Mouse (Mus musculus) midbrain, postnatal 0 days (tissue): Measurements from ENCODE around the gene Pafah2. TPM values are rescaled to one million over a fixed set of nuclear protein-coding genes. Genes with fewer than 3 reads are reported as not detected.

Source experiments
- ATAC-seq: fragments of 200-750 bp; cut with Nextera tagmentation; 2 replicates; pipeline ENCODE4 v1.8.0; 2017; ENCODE audit warnings: moderate number of reproducible peaks, mild to moderate bottlenecking, moderate TSS enrichment, moderate library complexity; ENCODE audit not compliant: low FRiP score
- DNase-seq: peaks from one replicate; pipeline ENCODE4 v3.0.0-alpha.2; 2015; ENCODE audit warnings: low spot score
- H3K27ac ChIP-seq: fragments of 300-500 bp; sonication (generic); 2 replicates; pipeline ENCODE4 v1.5.1; 2014; ENCODE audit warnings: low read depth, mild to moderate bottlenecking, low read length, mixed read lengths
- H3K27me3 ChIP-seq: fragments of 300-500 bp; sonication (generic); 2 replicates; pipeline ENCODE4 v1.6.1; 2014; ENCODE audit warnings: low read length, control low read depth, mixed read lengths; ENCODE audit not compliant: insufficient read depth
- H3K36me3 ChIP-seq: fragments of 300-500 bp; sonication (generic); 2 replicates; pipeline ENCODE4 v1.6.1; 2014; ENCODE audit warnings: low read length, control low read depth, mixed read lengths; ENCODE audit not compliant: insufficient read depth
- H3K4me1 ChIP-seq: fragments of 300-500 bp; sonication (generic); 2 replicates; pipeline ENCODE4 v1.6.1; 2014; ENCODE audit warnings: mild to moderate bottlenecking, control low read depth, antibody characterized with exemption, low read length, mixed read lengths; ENCODE audit not compliant: insufficient read depth
- H3K4me2 ChIP-seq: fragments of 300-500 bp; sonication (generic); 2 replicates; pipeline ENCODE4 v1.6.1; 2014; ENCODE audit warnings: low read depth, mild to moderate bottlenecking, low read length, mixed read lengths; ENCODE audit not compliant: poor library complexity, severe bottlenecking
- H3K4me3 ChIP-seq: fragments of 300-500 bp; sonication (generic); 2 replicates; pipeline ENCODE4 v1.5.1; 2014; ENCODE audit warnings: low read depth, mild to moderate bottlenecking, low read length, moderate library complexity
- H3K9ac ChIP-seq: fragments of 300-500 bp; sonication (generic); replicated peaks from 2 replicates; pipeline ENCODE4 v1.6.1; 2014; ENCODE audit warnings: mild to moderate bottlenecking, low read length, moderate library complexity, mixed read lengths; ENCODE audit not compliant: poor library complexity, severe bottlenecking
- H3K9me3 ChIP-seq: fragments of 300-500 bp; sonication (generic); 2 replicates; pipeline ENCODE4 v1.6.1; 2016; ENCODE audit warnings: low read length, control low read depth
- CTCF ChIP-seq: IDR thresholded peaks from 2 replicates; pipeline ENCODE4 v1.5.1; 2016; ENCODE audit warnings: antibody characterized with exemption, mild to moderate bottlenecking
- WGBS: fragments of 180-500 bp; shearing (Covaris S2); extraction: QIAGEN DNeasy Blood & Tissue Kit; methylation state at CpG from one replicate; pipeline ENCODE4 v1.1.7; 2014; 5-methylcytosine and 5-hydroxymethylcytosine counted together
- polyA plus RNA-seq: library from polyadenylated mRNA; unstranded; fragments of >200 nt; fragmentation: Nextera tagmentation; extraction: Ambion mirVana; gene quantifications from 2 replicates; pipeline ENCODE4 v1.2.1, GENCODE M21; 2015
- total RNA-seq: library from RNA; depleted of rRNA; stranded (reverse); fragments of >200 nt; gene quantifications from 2 replicates; pipeline ENCODE4 v1.2.3, GENCODE M21; 2014

Gene Pafah2
- total and polyA plus RNA-seq, 2 experiments from 2014 or later: 5.7 to 8.3 TPM

DNA sequence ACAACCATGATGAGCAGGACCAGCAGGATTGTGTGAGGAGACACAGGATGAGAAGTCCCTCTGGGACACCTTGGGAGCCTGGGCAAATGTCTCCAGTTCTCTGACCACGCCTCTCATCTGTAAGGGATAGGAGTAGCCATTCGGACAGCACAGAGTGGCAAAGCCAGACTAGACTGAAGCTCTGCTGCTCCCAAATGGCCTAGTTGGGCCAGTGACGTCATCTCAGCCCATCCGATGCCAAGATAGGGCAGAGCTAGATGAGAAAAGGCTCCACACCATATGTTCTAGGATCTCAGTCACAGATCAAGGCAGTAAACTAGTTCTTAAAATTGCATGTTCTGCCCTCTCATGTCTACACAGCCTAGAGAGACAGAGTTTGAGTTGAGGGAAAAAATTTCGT, 62.7 kb downstream of the Pafah2 start:
- no peak for TF ChIP-seq CTCF
- Histone ChIP-seq H3K27me3 (no peaks in the 10 kb centered on the region), H3K9ac (no peak overlapping the region), H3K27ac (no peak overlapping the region), H3K4me2 (no peak overlapping the region), H3K9me3 (no peaks in the 10 kb centered on the region), H3K36me3 (no peaks in the 10 kb centered on the region), H3K4me3 (no peak overlapping the region), H3K4me1 (no peaks in the 10 kb centered on the region)
- DNase-seq (no peak), ATAC-seq (no peak)
- WGBS: 78% methylated on average over 5 of the region's 5 CpGs

DNA sequence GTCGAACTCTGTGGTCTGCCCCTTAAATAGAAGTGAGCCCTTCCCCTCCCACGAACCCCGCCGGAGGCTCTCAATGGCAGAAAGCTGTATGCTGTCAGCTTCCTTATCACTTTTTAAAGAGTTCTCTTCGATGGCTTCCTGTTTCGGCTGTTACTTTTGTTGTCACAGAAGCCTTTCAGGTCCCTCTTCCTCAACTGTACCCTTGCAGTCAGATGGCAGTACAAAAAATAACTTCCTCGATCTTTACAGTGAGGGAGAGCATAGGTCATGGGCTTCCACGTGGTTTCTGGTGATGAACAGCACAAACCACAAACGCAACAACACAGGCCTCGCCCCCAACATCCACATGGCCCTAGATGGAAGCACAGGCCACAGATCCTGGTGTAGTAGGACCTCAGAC, 64.2 kb downstream of the Pafah2 start:
- WGBS: 84% methylated on average over 10 of the region's 10 CpGs
- DNase-seq (no peak), ATAC-seq (no peak)
- Histone ChIP-seq H3K9ac (no peak overlapping the region), H3K36me3 (no peaks in the 10 kb centered on the region), H3K4me2 (no peak overlapping the region), H3K27ac (no peak overlapping the region), H3K27me3 (no peaks in the 10 kb centered on the region), H3K4me1 (0 out of 2 replicates have a peak, but pooled peaks cover 6% of the 10 kb centered on the region), H3K9me3 (no peaks in the 10 kb centered on the region), H3K4me3 (no peak overlapping the region)
- TF ChIP-seq CTCF: no peak

DNA sequence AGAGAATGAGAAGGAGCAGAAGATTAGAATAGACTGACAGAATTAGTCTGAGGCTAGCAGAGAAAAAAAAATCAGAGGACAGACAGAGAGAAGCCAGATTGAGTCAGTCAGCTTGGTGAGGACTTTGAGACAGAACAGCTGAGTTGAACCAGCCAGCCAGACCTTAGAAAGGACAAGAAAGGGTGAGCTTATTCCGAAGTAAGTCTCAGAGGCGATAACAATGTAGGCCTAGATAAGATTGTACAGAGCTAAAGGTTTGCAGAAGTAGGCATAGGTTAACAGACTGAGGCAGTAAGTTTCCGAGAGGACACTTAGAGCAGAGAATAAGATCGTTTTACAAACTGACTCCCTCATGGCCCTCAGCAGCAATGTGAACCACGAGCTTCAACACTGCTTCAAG, 65.1 kb downstream of the Pafah2 start:
- ATAC-seq (no peak), DNase-seq (no peak)
- Histone ChIP-seq H3K36me3 (no peaks in the 10 kb centered on the region), H3K4me3 (no peak overlapping the region), H3K9ac (no peak overlapping the region), H3K4me1 (0 out of 2 replicates have a peak, but pooled peaks cover 7% of the 10 kb centered on the region), H3K27ac (no peak overlapping the region), H3K4me2 (no peak overlapping the region), H3K9me3 (no peaks in the 10 kb centered on the region), H3K27me3 (no peaks in the 10 kb centered on the region)
- no peak for TF ChIP-seq CTCF
- WGBS: 90% methylated on average over 5 of the region's 5 CpGs

DNA sequence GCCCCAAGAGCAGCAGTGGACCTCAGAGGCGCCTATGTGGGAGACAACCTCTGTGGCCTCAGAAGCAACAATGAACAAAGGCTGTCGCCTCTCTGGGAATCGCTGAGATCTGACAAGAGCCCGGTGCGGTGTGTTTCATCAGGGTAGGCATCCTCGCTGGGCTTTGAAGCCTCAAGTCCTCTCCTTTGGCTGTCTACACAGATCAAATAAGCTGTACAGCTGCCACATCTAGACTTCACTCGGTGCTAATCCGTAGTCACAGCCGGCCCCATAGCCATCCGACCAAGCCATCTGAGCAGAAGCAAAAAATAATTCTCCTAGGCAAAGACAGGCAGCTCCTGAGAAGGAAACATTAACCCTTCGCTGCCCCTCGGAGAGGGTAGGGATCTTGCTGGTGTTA, 69.7 kb downstream of the Pafah2 start:
- H3K4me1 ChIP-seq: peaks cover 9% of the 10 kb centered on the region; the same call in 1 of the 2 replicates
- H3K36me3 ChIP-seq: no peaks in the 10 kb centered on the region
- ATAC-seq (no peak), DNase-seq (peak; percentile 59)
- peak overlapping the region; percentile 37; the same call in 1 of the 2 replicates for H3K9ac ChIP-seq
- TF ChIP-seq CTCF: no peak
- H3K27me3 ChIP-seq: no peaks in the 10 kb centered on the region
- no peaks in the 10 kb centered on the region for H3K9me3 ChIP-seq
- 14% methylated on average over 12 of the region's 12 CpGs for WGBS
- 0 out of 2 replicates have a peak overlapping the region, but pooled peaks have one; percentile 12 for H3K4me3 ChIP-seq
- peak overlapping the region; percentile 5 for H3K4me2 ChIP-seq
- H3K27ac ChIP-seq: peak overlapping the region; percentile 99

DNA sequence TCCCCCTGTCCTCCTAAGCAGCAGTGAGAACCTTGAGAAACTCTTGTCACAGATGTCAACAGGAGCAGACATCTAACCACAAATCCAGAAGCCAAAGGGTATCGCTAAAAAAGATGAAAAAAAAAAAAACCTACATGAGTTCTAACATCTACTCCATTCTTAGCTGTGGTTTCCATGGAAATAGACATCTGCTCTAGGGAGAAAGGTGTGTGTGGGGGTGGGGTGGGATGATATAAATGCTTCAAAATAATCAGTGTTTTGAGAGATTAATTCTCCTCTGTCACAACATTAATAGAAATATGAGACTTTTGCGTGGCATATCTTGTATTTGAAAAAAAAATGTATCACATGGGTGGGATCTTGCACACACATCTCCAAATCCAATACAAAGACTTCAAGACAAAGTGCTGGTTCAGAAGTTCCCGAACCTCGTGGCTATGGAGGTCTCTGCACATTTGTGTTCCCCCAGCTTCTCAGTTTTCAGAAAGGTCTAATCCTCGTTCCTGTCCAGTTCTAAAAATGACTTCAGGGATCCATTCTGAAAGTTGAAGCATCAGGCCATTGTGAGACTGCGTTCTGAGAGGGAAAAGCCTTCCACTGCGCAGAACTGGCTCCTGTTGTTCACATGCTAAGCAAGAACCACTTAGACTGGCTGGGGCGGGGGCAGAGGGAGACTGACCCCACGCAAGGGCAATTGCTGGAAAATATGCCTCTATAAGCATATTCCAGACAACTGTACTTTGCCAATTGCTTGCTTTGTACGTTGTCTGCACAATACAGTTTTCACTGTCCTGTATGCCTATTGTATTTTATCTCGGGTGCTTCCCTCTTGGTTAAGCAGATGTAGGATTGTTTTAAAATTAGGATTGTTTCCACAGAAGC, 70.5 kb downstream of the Pafah2 start:
- TF ChIP-seq CTCF: no peak
- H3K9ac ChIP-seq: peak overlapping the region; percentile 99
- peak overlapping the region; percentile 86 for H3K4me2 ChIP-seq
- ATAC-seq (no peak), DNase-seq (no peak)
- H3K27me3 ChIP-seq: no peaks in the 10 kb centered on the region
- peaks cover 16% of the 10 kb centered on the region; the same call in 1 of the 2 replicates for H3K4me1 ChIP-seq
- H3K9me3 ChIP-seq: no peaks in the 10 kb centered on the region
- 22% methylated on average over 11 of the region's 11 CpGs for WGBS
- H3K4me3 ChIP-seq: peak overlapping the region; percentile 94
- peak overlapping the region; percentile 99 for H3K27ac ChIP-seq
- no peaks in the 10 kb centered on the region for H3K36me3 ChIP-seq
